Mouse (Mus musculus): ENCODE measurements at regions not wholly inside any gene's neighbourhood (a gene's known extent, or its start where the extent isn't known, plus 50 kb on each side); places are given as distances from the start of the nearest gene placed in this dataset.

- no peak for ATAC-seq (ENCODE audit: insufficient read depth)
- 72% methylated on average over 8 of the region's 8 CpGs for WGBS (ENCODE audit: insufficient replicate concordance)
Measured at GRCm38 (mm10) chr4:45682746-45683145, 116.1 kb upstream of the Aldh1b1 start.

GRCm38 (mm10) chr4:45676137-45676536 is 122.7 kb upstream of the Aldh1b1 start:
- Histone ChIP-seq H3K27ac (no peak overlapping the region), H3K4me2 (ENCODE audit: low read depth) (no peak overlapping the region), H3K36me3 (replicated peaks; ENCODE audit: control insufficient read depth, insufficient read depth, low read depth) (no peaks in the 10 kb centered on the region), H3K27me3 (ENCODE audit: control insufficient read depth, insufficient read depth, low read length) (no peaks in the 10 kb centered on the region; the same call in 1 of the 2 replicates), H3K4me1 (replicated peaks; ENCODE audit: control insufficient read depth in 2 of 2, insufficient read depth in 2 of 2, low read length in 1 of 2) (no peaks in the 10 kb centered on the region), H3K9ac (replicated peaks) (no peak overlapping the region), H3K9me3 (ENCODE audit: control insufficient read depth, low read length) (no peaks in the 10 kb centered on the region), H3K4me3 (ENCODE audit: insufficient read depth in 1 of 2, low read depth in 2 of 2, low read length in 2 of 2) (no peak overlapping the region)
- 51% methylated on average over 6 of the region's 6 CpGs for WGBS (ENCODE audit: insufficient replicate concordance)
- DNase-seq (ENCODE audit: low read depth in 3 of 3, low spot score in 3 of 3) (no peak), ATAC-seq (ENCODE audit: insufficient read depth) (no peak)
- TF ChIP-seq CTCF (IDR thresholded peaks at IDR 0.05; ENCODE audit: low read depth) (peak; percentile 38; the same call in 1 of the 2 replicates), EP300 (IDR thresholded peaks at IDR 0.05; ENCODE audit: low read depth) (no peak)

More at GRCm38 (mm10) chr4:45682746-45683145, 116.1 kb upstream of the Aldh1b1 start:
- Histone ChIP-seq H3K4me2 (ENCODE audit: low read depth) (no peak overlapping the region), H3K27me3 (ENCODE audit: control insufficient read depth, insufficient read depth, low read length) (no peaks in the 10 kb centered on the region), H3K4me1 (replicated peaks; ENCODE audit: control insufficient read depth in 2 of 2, insufficient read depth in 2 of 2, low read length in 1 of 2) (no peaks in the 10 kb centered on the region), H3K36me3 (replicated peaks; ENCODE audit: control insufficient read depth, insufficient read depth, low read depth) (no peaks in the 10 kb centered on the region), H3K9ac (replicated peaks) (no peak overlapping the region), H3K27ac (no peak overlapping the region), H3K9me3 (ENCODE audit: control insufficient read depth, low read length) (no peaks in the 10 kb centered on the region), H3K4me3 (ENCODE audit: insufficient read depth in 1 of 2, low read depth in 2 of 2, low read length in 2 of 2) (no peak overlapping the region)
- DNase-seq (ENCODE audit: low read depth in 3 of 3, low spot score in 3 of 3), result no peak
- TF ChIP-seq EP300 (IDR thresholded peaks at IDR 0.05; ENCODE audit: low read depth) (no peak), CTCF (IDR thresholded peaks at IDR 0.05; ENCODE audit: low read depth) (no peak)

DNA sequence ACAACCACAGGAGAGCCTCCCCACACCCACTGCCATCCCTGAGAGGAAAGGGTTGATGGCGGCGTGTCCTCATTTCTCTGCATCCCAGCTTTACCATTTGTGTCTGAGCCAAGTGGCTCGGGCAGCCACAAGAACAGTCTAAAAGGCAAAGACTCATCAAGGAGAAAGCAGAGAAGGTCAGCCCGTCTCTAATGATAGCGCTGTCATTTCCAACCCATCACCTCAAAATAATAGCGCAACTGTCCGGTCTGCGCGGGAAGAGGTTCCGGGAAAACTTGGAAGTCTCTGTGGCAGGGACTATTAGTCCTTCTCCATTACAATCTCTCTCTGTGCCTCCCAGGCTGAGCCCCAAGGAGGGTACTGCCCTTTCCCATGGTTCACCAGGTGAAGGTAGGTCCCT is 124.5 kb upstream of the Aldh1b1 start:
- Histone ChIP-seq H3K4me1 (replicated peaks; ENCODE audit: control insufficient read depth in 2 of 2, insufficient read depth in 2 of 2, low read length in 1 of 2) (no peaks in the 10 kb centered on the region), H3K27ac (no peak overlapping the region), H3K4me3 (ENCODE audit: insufficient read depth in 1 of 2, low read depth in 2 of 2, low read length in 2 of 2) (no peak overlapping the region), H3K9me3 (ENCODE audit: control insufficient read depth, low read length) (no peaks in the 10 kb centered on the region), H3K27me3 (ENCODE audit: control insufficient read depth, insufficient read depth, low read length) (no peaks in the 10 kb centered on the region; the same call in 1 of the 2 replicates), H3K4me2 (ENCODE audit: low read depth) (no peak overlapping the region), H3K9ac (replicated peaks) (no peak overlapping the region), H3K36me3 (replicated peaks; ENCODE audit: control insufficient read depth, insufficient read depth, low read depth) (no peaks in the 10 kb centered on the region)
- no peak for DNase-seq (ENCODE audit: low read depth in 3 of 3, low spot score in 3 of 3)
- no peak for TF ChIP-seq CTCF (IDR thresholded peaks at IDR 0.05; ENCODE audit: low read depth)
- no peak for TF ChIP-seq EP300 (IDR thresholded peaks at IDR 0.05; ENCODE audit: low read depth)
- no peak for ATAC-seq (ENCODE audit: insufficient read depth)
- 77% methylated on average over 10 of the region's 10 CpGs for WGBS (ENCODE audit: insufficient replicate concordance)

DNA sequence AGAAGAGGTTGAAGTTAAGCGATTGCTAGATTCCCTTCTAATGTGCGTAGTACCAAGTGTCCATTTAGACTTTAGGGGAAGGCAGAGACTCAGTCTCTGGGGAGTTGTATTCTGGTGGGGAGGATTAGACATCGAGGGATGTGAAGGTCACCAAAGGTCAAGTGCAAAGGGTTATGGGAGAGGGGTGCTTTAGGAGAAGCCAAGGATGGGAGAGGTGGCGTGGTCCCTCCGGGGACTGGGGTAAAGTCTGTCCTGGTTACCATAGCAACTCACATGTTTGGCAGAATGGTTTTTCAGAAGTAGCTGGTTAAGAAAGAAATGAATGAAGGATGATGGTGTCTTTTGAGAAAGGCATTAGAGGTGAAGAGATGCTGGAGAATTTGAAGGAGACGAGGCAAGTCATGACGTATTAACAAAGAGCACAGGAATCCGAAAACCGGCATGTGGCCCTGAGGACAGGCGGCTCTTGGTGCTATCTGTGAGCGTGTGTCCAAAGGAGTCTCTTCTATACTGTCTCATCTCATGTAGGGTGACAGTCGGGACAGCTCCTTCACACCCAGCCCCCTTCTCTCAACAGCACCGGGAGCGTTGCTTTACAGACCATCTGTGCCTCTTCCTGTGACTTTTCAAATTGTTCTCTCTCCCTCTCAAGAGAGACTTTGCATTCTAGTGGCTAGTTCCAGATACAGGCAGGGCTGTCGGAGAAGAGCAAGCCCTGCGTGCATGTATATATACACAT is 125.6 kb upstream of the Aldh1b1 start:
- H3K4me3 ChIP-seq (ENCODE audit: insufficient read depth in 1 of 2, low read depth in 2 of 2, low read length in 2 of 2), result no peak overlapping the region
- 53% methylated on average over 16 of the region's 16 CpGs for WGBS (ENCODE audit: insufficient replicate concordance)
- H3K4me2 ChIP-seq (ENCODE audit: low read depth), result no peak overlapping the region
- DNase-seq (ENCODE audit: low read depth in 3 of 3, low spot score in 3 of 3), result no peak
- H3K9ac ChIP-seq (replicated peaks), result no peak overlapping the region
- no peaks in the 10 kb centered on the region for H3K9me3 ChIP-seq (ENCODE audit: control insufficient read depth, low read length)
- no peaks in the 10 kb centered on the region; the same call in 1 of the 2 replicates for H3K27me3 ChIP-seq (ENCODE audit: control insufficient read depth, insufficient read depth, low read length)
- H3K36me3 ChIP-seq (replicated peaks; ENCODE audit: control insufficient read depth, insufficient read depth, low read depth), result no peaks in the 10 kb centered on the region
- H3K4me1 ChIP-seq (replicated peaks; ENCODE audit: control insufficient read depth in 2 of 2, insufficient read depth in 2 of 2, low read length in 1 of 2), result no peaks in the 10 kb centered on the region
- no peak for TF ChIP-seq CTCF (IDR thresholded peaks at IDR 0.05; ENCODE audit: low read depth)
- TF ChIP-seq EP300 (IDR thresholded peaks at IDR 0.05; ENCODE audit: low read depth), result no peak
- H3K27ac ChIP-seq, result no peak overlapping the region
- ATAC-seq (ENCODE audit: insufficient read depth), result no peak

GRCm38 (mm10) chr4:45672262-45673076 is 126.4 kb upstream of the Aldh1b1 start:
- no peaks in the 10 kb centered on the region; the same call in 1 of the 2 replicates for H3K27me3 ChIP-seq (ENCODE audit: control insufficient read depth, insufficient read depth, low read length)
- DNase-seq (ENCODE audit: low read depth in 3 of 3, low spot score in 3 of 3) (no peak), ATAC-seq (ENCODE audit: insufficient read depth) (no peak)
- no peak overlapping the region for H3K9ac ChIP-seq (replicated peaks)
- H3K4me1 ChIP-seq (replicated peaks; ENCODE audit: control insufficient read depth in 2 of 2, insufficient read depth in 2 of 2, low read length in 1 of 2), result no peaks in the 10 kb centered on the region
- TF ChIP-seq CTCF (IDR thresholded peaks at IDR 0.05; ENCODE audit: low read depth) (no peak), EP300 (IDR thresholded peaks at IDR 0.05; ENCODE audit: low read depth) (no peak)
- no peaks in the 10 kb centered on the region for H3K36me3 ChIP-seq (replicated peaks; ENCODE audit: control insufficient read depth, insufficient read depth, low read depth)
- H3K9me3 ChIP-seq (ENCODE audit: control insufficient read depth, low read length), result no peaks in the 10 kb centered on the region
- H3K4me3 ChIP-seq (ENCODE audit: insufficient read depth in 1 of 2, low read depth in 2 of 2, low read length in 2 of 2), result no peak overlapping the region
- H3K4me2 ChIP-seq (ENCODE audit: low read depth), result no peak overlapping the region
- no peak overlapping the region for H3K27ac ChIP-seq
- WGBS (ENCODE audit: insufficient replicate concordance), result 50% methylated on average over 16 of the region's 16 CpGs

All from liver, embryonic 14.5 days (tissue).